Mouse (Mus musculus): Measurements from ENCODE around the gene Nicn1.

Gene Nicn1

GRCm38 (mm10) chr9:108337848-108338550 lies 47.8 kb downstream of the Nicn1 start:
- WGBS, result 53% methylated on average over 10 of the region's 10 CpGs

- 25% methylated on average over 6 of the region's 6 CpGs for WGBS
These were observed 48.3 kb downstream of the Nicn1 start for GRCm38 (mm10) chr9:108338551-108338885.

GRCm38 (mm10) chr9:108338886-108339781 lies 48.9 kb downstream of the Nicn1 start, which contains the start of gene Gpx1:
Gene Gpx1, plus strand, starts transcription at chr9:108338903.
- WGBS, result under 1% methylated on average over 49 of the region's 49 CpGs

GRCm38 (mm10) chr9:108339886-108340257 lies 49.6 kb downstream of the Nicn1 start:
- 19% methylated on average over 20 of the region's 20 CpGs for WGBS

- 64% methylated on average over 10 of the region's 10 CpGs for WGBS
These were observed 50.3 kb downstream of the Nicn1 start for GRCm38 (mm10) chr9:108340258-108341138.

GRCm38 (mm10) chr9:108341139-108341475 lies 50.9 kb downstream of the Nicn1 start:
- WGBS, result 89% methylated on average over 5 of the region's 5 CpGs

GRCm38 (mm10) chr9:108342301-108342831 lies 52.1 kb downstream of the Nicn1 start:
- WGBS, result 24% methylated on average over 5 of the region's 5 CpGs

- WGBS, result 90% methylated on average over 3 of the region's 3 CpGs
These were observed 53.1 kb downstream of the Nicn1 start for GRCm38 (mm10) chr9:108343331-108343730.

GRCm38 (mm10) chr9:108343835-108344234 lies 53.6 kb downstream of the Nicn1 start:
- WGBS, result 97% methylated on average over 1 of the region's 1 CpGs

GRCm38 (mm10) chr9:108344471-108344870 lies 54.2 kb downstream of the Nicn1 start:
- WGBS, result 87% methylated on average over 4 of the region's 4 CpGs

Data from cerebral cortex, adult 2 months (tissue).